Mouse (Mus musculus) cerebellum, adult 18-20 months (tissue): ENCODE data around the gene Megf6.

Source experiments
- DNase-seq, 2 experiments: peaks; one replicate each; pipeline ENCODE4 v3.0.0; 2021

The Megf6 gene

GRCm38 (mm10) chr4:154217711-154218350 lies 47.3 kb downstream of the Megf6 start:
- peak; percentile 55 to 56 for DNase-seq

- DNase-seq, result peak; percentile 31 to 40
Observed at GRCm38 (mm10) chr4:154222773-154223172, 52.2 kb downstream of the Megf6 start.

DNA sequence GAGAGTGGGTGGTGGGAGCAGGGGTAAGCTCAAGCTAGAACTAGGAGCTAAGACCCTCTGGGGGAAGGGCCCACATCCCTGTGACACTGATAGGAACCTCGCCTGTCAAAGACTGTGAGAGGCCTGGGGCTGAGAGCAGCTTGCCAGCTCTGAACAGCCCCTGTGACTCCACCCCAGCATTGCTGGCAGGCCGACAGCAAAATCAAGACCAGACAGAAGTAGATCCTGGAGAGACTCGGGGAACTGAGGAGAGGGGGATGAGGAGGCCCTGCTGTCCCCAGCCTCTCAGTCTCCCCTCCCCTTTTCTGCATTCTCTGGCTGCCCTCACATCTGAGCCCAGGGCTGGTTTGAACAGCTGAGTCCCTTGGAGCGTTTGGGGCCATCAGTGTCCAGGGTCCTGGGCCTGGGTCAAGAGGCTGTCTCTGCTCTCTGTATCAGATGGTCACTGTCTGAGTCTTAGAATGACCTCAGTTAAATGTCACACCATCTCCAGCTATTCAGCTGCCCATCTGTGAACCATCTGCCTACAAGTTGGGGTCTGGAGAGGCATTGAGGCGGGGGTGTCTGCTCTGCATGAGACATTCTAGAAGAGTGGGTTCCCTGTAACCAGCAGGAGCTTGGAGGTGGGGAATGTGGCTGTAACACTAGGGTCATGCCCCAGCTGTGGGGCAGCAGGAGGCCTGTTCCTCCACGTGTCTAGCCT lies 53.9 kb downstream of the Megf6 start:
- no peak for DNase-seq

GRCm38 (mm10) chr4:154224970-154225309 lies 54.4 kb downstream of the Megf6 start:
- DNase-seq, result no peak

GRCm38 (mm10) chr4:154226678-154227077 lies 56.1 kb downstream of the Megf6 start:
- DNase-seq, result no peak

DNA sequence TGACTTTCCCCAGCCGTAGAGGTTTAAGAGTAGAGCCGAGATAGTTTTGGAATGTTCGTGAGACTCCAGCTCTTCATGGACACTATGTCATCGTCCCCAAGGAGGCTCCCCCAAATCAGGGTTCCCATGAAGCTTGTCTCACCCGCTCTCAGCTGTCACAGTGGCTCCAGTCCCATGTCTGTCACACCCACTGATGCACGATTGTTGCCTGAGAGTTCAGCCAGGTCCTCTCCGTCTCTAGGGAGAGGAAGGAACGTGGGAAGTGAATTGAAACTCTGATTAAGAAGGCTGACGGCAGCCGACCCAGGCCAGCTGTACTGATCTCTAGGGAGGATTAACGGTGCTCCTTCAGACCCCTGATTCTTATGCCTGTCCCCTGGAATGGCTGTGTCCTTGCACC lies 57.8 kb downstream of the Megf6 start:
- DNase-seq, result no peak

GRCm38 (mm10) chr4:154229569-154229968 lies 59.0 kb downstream of the Megf6 start:
- DNase-seq, result no peak

DNA sequence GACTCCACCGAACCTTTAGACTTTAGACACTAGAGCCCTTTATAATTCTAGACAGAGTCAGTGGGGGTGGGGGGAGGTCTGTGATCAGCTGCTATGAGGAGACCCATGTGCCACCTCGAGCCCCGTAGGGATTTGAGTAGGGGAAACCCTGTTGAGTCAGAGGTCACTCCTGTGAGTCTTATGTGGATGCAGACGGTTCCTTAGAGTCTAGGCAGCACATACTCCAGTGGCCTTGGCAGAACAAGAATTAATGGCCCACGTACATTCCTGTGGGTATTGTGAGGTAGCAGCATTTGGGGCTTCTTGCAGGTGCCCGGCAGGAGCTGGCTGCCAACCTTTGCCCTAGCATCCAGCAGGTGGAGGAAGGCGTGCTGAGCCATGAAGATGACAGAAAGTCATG lies 60.9 kb downstream of the Megf6 start:
- no peak for DNase-seq

GRCm38 (mm10) chr4:154232295-154232694 lies 61.8 kb downstream of the Megf6 start:
- DNase-seq, result no peak

GRCm38 (mm10) chr4:154236001-154236400 lies 65.5 kb downstream of the Megf6 start:
- no peak for DNase-seq

DNA sequence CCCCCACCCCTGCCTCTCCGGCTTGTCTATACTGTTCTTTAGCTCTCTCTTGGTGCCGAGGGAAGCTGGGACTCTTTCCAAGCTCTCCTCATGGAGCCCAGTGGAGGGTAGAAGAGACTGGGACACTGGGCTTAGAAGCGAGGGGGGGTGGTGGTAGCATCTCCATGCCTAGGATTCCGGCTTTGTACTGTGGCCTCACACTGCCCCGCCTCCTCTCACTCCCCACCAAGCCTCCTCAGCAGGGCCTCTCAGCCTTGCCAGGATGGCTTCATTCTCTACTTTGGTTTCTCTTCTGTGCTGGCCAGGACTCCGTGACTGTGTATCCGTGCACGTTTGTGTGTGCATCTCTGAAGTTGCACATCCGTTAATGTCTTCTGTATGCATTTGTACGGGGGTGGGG lies 66.4 kb downstream of the Megf6 start:
- DNase-seq, result no peak

GRCm38 (mm10) chr4:154237306-154237705 lies 66.8 kb downstream of the Megf6 start:
- DNase-seq, result no peak

DNA sequence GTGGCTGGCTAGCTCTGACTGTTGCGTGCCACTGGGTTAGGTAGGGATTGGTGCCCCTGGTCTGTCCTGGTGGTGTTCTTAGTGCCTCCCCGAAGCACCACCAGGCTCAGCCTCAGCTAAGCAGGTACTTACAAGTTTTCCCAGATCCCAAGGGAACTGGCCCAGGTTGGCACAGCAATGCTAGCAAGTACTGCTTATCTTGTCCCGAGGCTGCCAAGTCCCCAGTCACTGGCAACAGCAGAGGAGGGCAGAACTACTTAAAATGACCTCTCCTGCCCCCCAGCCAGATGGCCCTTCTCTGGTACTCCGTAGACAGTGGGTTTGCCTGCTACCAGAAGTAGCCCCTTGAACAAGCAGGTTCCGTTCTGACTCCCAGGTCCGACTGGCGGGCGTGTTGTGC lies 68.7 kb downstream of the Megf6 start:
- no peak for DNase-seq

GRCm38 (mm10) chr4:154240608-154241007 lies 70.1 kb downstream of the Megf6 start:
- peak in 1 of 2 experiments; percentile 17 for DNase-seq

GRCm38 (mm10) chr4:154245342-154245741 lies 74.8 kb downstream of the Megf6 start:
- no peak for DNase-seq

DNA sequence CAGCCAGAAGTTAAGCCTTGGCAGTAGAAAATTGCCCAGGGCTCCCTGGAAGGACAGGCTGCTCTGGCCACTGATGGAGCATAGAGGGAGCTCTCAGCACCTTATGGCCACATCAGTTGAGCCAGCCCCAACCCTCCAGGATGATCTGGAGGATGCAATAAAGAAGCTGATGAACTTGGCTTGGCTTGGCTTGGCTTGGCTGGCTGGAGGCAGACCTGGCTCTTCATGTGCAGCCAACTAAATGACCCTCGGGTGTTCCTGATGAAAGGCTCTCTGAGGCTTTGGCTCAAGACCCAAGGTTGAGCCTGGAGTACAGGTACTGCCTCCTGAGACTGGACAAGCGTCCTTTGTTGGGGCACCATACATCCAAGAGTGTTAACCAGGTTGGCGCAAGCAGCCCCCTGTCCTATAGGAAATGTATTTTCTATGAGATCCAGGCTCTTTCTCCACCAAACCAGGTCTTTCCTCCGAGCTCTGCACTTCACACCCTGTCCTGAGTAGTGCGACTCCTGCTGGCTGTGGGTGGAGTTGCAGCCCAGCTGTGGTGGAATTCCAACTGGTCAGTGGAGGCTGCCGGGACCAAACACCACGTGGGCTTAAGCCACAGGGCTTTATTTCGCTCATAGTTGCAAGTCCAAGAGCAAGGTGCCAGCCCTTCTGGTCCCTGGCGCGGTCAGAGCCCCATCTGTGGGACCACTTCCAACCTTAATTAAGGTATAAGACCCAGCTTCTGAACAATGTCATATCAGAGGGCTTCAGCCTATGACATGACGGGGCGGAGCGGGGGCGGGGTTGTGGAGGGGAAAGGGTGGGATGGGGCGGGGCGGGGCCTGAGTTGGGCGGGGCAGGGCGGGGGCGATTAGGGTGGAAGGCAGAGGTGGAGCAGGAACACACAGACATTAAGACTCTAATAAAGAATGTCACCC lies 75.8 kb downstream of the Megf6 start:
- peak; percentile 65 to 71 for DNase-seq

GRCm38 (mm10) chr4:154247207-154248091 lies 76.9 kb downstream of the Megf6 start:
- no peak for DNase-seq

DNA sequence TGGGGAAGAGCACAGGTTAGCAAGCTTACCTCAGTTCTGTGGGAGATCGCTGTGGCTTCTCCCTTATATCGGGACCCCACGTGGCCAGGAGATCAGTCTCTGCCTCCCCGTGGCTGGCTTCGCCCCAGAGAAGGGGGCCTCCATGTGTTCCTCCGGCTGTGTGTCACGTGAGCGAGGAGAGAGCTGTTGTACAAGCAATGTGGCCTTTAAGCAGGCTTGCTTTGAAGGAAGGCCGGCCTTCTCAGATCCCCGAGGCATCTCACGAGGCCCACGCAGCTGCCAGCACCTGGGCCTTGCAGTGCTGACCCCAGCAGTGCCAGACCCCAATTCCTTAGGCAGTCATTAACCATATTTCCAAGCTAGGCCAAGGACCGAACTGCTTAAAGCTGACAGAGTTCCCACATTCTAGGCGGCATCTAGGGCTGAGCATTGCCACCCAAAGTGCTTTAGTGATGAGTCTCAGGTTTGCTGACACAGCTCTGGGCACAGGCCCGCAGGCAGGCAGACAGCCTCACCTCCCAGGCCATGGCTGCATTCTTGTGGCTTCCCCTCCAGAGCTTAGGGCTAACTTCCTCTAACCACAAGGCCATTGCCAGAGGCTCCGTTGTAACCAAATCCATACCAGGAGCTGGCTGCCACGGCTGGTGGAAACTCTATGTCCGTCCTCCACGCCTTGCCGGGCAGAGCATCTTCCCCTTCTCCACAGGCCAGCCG lies 77.7 kb downstream of the Megf6 start:
- no peak for DNase-seq

- no peak for DNase-seq
Observed at GRCm38 (mm10) chr4:154249316-154249715, 78.8 kb downstream of the Megf6 start.

GRCm38 (mm10) chr4:154252537-154253255 lies 82.2 kb downstream of the Megf6 start:
- no peak for DNase-seq

DNA sequence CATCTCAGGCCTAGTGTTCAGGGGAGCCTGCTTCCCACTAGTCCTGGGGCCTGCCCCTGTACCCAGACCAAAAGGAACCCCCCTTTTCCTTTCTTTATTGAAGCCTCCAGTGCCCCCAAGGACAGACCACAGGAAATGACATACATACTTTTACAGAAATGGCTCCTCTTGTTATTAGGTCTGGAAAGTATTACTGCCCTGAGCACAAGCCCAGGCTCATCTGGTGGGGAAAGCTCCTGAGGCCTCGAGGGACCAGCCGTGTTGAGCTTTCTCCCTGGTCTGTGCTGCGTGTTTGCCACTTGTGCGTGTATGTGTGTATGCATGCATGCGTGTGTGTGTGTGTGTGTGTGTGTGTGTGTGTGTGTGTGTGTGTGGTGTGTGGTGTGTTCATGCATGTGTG lies 90.2 kb downstream of the Megf6 start:
- DNase-seq, result no peak
